Mouse (Mus musculus) erythroid progenitor cell, adult 5-6 weeks (primary cell): ENCODE data around the gene Aqp3. TPM values are rescaled to one million over a fixed set of nuclear protein-coding genes. Genes with fewer than 3 reads are reported as not detected.
"Not testable (repeated sequence)": the region's sequence is repeated elsewhere in the genome, so short reads cannot be mapped to it uniquely, and the experiment has no call there.

Experiments
- ATAC-seq: replicated peaks from 2 replicates; pipeline ENCODE4 v1.8.0; 2016; ENCODE audit warnings: moderate number of reproducible peaks, mild to moderate bottlenecking, moderate TSS enrichment, inconsistent platforms; ENCODE audit not compliant: poor library complexity, low FRiP score, severe bottlenecking
- total RNA-seq, 2 experiments: library from RNA; stranded (forward) in 1 of 2; stranded (reverse) in 1 of 2; fragments of 150-400 nt in 1 of 2; fragments of 186-747, 209-891 nt in 1 of 2; gene quantifications; 2 replicates each; pipeline versions ENCODE4 v1.2.3 to v1.2.4; 2015 to 2017; ENCODE audit warnings: low replicate concordance in 2 of 2

Aqp3 gene
- total RNA-seq, 2 experiments from 2014 or later = not detected

GRCm38 (mm10) chr4:41108717-41109425 lies 10.9 kb upstream of the Aqp3 start:
- no peak for ATAC-seq

DNA sequence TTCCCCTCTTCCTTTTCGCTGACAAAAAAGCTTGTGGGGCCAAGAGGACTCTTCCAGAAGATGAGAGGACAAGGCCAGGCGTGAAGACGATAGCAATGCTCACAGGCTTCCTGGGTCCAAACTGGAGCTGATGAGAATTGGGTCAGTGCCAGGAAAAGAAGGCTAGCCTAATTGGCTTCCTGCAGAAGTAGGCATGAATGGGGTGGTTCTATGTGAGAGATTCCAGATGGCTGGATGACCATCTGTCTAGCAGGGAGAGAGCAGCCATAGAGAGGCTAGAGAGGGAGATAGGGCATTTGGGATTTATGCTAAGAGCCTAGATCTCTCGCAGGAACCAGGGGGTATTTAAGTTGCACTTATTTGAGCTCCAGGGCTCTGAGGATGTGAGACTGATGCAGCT lies 9.5 kb upstream of the Aqp3 start:
- no peak for ATAC-seq

DNA sequence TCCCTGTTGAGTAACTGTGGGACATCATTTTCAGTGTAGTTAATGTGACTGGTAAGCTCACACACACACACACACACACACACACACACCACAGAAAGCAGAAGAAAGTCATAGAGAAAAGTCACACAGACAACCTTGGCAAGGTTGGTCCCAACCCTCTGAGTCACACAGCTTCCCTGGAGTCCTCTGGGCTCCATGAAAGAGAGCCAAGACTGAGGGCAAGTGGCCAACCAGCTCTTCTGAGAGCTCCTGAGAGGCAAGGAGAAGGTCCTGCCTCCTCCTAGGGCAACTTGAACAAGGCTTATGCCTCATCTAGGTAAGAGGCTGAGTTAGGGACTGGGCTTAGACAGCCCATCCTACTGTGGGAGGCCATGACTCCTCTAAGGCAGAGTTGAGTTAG lies 4.9 kb upstream of the Aqp3 start:
- ATAC-seq = no peak

DNA sequence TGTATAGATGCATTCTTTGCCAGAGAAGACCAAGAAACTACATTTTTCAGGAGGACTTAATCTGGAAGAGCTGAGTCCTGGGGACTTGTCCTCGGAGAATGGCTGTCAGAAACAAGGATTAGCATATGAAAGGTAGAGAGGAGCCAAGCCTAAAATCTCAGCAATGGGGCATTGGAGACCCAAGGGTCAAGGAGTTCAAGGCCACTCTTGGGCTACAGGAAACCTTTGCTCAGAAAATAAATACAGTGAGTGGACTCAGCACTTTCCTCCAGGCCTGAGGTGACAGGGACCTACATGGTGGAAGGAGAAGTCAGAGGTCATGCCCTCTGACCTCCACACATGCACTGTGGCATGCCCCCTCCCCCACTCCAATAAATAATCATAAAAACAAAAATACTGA lies 3.0 kb upstream of the Aqp3 start:
- ATAC-seq = no peak

DNA sequence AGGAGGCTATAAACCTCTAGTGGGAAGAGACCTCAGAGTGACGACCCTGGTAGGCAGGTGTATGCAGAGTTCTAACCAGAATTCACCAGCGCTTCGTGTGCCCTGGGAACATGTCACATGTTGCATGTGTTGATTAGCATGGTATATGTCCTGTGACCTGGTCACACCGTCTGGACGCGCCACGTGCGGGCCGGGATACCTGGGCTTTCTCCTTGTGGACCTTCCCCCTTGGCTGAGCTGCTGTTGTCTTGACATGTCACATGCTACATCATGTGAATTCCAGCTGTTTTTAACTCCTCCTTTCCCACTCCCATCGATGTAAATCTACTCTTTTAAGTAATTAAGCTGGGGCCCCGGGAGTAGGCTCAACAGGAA lies 581 bp upstream of the Aqp3 start:
- ATAC-seq = no peak

DNA sequence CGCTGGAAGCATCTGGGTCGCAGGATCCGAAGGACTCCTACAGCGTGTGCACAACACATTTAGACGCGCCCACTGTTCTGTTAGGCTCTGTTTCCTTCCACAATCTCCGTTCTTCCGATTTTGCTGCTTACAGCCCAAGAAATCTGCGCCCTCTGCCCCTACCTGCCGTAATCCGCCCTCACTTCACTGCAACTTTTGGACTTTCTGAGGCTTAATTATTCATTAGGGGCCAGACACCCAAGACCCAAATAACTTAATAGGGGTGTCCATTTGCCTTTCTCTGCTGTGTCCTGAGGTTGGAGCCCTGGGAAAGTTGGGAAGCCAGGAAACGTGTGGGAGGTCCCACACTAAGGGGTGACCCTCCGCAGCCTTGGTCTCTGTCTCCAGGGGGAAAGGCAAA lies 602 bp downstream of the Aqp3 start:
- no peak for ATAC-seq

GRCm38 (mm10) chr4:41096794-41097193 lies 1.2 kb downstream of the Aqp3 start:
- ATAC-seq = no peak

DNA sequence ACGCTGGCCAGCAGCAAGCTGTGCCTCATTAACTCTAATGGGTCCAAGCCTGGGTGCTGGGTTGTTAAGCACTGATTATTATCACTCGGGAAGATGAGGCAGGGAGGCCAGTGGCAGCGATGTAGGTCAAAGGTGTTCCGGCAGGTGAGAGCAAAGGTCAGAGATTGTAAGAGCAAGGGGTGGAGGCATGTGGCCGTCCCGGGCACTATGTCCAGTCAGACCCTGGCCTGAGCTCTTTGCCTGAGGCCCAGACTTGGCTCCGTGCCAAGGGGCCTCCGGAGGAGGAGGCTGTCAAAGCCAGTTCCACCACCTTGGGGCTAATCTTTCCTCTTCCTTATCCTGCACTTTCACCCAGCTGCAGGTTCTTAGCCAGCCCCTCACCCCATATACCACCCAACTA lies 1.8 kb downstream of the Aqp3 start:
- ATAC-seq = no peak

DNA sequence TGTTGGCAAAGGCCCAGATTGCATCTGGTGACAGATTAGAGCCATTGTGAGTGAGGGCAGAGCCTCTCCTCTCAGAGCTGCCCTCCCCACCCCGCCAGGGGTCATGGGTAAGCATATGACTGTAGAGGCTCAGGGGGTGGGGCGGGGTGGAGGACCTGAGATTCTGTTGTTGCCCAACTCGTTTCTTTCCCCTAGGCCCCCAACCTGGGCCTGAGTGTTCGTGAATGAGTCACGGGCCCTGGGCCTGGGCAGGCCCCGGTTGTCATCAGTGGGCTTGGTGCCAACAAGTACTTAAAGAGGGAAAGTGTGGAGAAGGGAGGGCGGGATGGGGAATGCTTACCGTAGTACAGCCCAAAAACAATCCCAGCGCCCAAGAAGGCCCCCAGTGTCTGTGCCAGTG lies 3.6 kb downstream of the Aqp3 start:
- no peak for ATAC-seq

DNA sequence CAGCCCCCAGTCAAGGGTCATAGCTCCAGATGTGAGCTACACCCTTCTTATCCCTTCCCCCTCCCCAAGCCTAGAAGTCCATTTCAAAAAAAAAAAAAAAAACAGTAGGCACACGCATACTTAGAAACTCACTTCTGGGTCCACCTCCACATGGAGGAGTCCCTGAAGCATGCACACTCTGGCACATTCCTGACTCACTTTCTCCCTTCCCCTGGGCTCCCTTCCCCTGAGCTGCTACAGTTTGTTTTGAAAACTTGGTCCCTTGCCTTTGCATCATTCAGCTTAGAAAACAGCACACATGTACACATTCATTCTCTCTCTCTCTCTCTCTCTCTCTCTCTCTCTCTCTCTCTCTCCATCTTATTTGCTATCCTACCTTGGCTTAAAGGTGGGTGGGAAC lies 5.0 kb downstream of the Aqp3 start:
- ATAC-seq = no peak

DNA sequence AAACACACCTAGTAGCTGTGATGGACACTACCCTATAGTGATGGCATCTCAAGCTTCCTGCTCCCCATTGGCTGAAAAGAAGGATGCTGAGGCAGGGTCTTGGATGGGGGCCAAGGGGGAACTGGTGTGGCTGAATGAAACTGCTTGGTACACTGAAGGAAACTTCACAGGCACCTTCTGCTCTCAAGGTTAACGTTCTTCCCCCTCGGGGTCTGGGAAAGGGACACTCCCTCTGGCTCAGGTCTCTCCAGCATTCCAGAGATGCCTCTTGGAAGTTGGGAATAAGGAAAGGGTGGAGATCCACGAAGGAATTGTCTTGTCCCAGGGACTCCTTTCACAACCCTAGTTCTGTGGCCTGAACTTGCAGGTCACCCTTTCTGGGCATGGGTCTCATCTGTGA lies 6.6 kb downstream of the Aqp3 start:
- no peak for ATAC-seq

- ATAC-seq = peak; percentile 59
Observed at GRCm38 (mm10) chr4:41089705-41090104, 8.3 kb downstream of the Aqp3 start.

GRCm38 (mm10) chr4:41089189-41089588 lies 8.8 kb downstream of the Aqp3 start:
- ATAC-seq = no peak

- peak; percentile 86 for ATAC-seq
Observed at GRCm38 (mm10) chr4:41087459-41088298, 10.3 kb downstream of the Aqp3 start.

DNA sequence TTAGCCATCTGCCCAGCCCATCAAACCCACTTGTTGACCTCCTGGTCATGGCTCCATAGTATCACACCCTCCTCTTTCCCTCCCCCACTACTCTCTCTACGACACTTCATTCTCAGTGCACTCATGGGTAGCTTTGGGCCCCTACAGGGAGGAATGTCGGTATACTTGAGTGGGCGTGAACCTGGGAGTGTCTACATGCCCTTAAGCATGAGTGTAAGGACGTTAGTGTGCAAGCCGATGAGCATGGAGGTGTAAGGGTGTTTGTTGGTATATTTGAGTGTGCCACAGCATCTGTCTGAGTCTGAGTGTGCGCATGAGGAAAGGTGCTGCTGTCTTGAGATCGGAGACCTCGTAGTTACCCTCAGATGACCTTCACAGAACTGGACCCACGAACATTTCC lies 11.0 kb downstream of the Aqp3 start:
- ATAC-seq = peak; percentile 67

DNA sequence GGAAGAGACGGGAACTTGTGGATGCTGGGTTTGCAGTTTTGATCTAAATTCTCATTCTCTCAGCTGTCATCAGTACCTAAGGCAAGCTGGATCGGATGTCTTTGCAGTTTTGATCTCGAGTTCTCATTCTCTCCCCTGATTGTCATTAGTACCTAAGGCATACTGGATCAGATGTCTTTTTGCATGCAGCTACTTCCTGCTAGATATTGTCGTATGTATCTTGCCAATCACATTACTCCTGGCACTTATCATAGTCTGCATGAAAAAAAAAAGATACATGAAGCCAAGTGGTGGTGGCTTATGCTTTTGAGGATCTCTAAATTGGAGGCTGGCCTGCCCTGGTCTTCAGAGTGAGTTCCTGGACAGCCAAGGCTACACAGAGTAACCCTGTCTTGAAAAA lies 13.2 kb downstream of the Aqp3 start:
- no peak for ATAC-seq

GRCm38 (mm10) chr4:41082803-41083202 lies 15.2 kb downstream of the Aqp3 start:
- not testable (repeated sequence) for ATAC-seq

DNA sequence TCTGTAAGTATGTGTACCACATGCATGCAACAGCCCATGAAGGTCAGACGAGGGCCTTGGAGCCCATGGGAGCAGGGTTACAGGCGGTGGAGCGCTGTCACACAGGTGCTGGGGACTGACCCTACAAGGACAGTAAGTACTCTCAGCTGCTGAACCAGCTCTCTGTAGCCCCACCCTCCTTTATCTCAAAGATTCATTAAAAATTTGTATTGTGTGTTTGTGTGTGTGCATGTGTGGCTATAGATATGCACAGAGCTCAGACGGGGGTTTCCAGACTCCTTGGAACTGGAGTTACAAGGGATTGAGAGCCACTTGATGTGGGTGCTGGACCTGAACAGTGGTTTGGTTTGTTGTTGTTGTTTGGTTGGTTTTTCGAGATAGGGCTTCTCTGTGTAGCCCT lies 16.2 kb downstream of the Aqp3 start:
- no peak for ATAC-seq

GRCm38 (mm10) chr4:41078726-41079125 lies 19.3 kb downstream of the Aqp3 start:
- 0 out of 2 replicates have a peak, but pooled peaks have one; percentile 26 for ATAC-seq

DNA sequence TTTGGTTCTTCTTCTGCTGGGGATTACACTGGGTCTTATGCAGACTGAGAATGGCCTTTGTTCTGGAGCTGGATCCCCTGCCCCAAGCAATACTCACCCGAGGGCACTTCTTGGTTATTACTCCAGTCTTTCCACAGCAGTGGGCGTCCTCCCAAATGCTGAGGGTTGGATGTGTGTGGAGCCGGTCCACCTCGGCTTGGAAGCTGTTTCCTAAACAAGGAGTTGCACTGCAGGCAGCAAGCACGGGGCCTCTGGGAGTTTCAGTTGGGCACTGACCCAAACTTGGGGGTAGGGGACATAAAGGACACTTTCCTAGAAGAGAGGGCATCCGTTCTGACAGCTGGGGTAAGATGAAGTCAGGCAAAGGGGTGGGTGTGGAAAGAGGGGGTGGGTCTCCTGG lies 23.5 kb downstream of the Aqp3 start:
- no peak for ATAC-seq

DNA sequence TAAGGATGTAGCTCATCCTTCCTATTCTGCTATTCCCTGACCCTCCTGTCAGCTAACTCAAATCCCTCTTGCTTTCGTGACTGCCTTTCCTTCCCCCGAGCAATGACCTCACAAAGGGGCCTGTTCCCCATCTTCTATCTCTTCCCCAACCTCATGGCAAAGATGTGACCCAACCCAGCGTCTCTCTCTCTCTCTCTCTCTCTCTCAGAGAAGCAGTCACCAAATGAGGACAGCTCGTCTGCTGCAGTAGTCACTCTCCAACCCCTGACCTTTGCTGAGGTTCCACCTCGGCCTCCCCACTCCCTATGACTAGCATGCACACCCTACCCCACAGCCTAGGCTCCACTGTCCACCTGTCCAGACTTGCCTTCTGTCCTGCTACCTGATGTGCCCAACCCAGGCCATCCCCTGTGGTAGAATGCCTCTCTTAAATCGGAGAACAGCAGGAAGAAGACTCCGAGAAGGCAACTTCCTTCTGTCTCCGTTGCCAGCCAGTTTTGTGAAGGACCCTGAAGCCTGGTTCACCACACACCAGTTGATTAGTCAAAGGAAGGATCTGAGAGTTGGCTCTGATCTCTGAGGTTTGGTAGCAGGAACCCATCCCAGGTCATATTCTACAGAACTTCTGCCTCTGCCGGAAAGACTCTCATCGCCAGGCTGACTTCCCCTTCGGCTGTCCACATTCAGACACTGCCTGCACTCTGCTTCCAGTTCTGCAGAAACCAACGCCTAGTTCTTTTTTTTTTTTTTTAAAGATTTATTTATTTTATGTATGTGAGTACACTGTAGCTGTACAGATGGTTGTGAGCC lies 24.8 kb downstream of the Aqp3 start:
- ATAC-seq = no peak
